Mouse (Mus musculus) telencephalon, adult 2 months (tissue): ENCODE results near the gene Rcor1.
A peak's percentile ranks its signal among the peaks of the same experiment; 100 is the strongest.

Source experiments
- DNase-seq: peaks from one replicate; pipeline ENCODE4 v3.0.0-alpha.2; 2011; ENCODE audit warnings: low read depth, low spot score

Gene Rcor1

GRCm38 (mm10) chr12:111134169-111134568 lies 95.0 kb downstream of the Rcor1 start:
- no peak for DNase-seq

- DNase-seq: peak; percentile 57
Measured at GRCm38 (mm10) chr12:111134791-111135733, 95.9 kb downstream of the Rcor1 start.

DNA sequence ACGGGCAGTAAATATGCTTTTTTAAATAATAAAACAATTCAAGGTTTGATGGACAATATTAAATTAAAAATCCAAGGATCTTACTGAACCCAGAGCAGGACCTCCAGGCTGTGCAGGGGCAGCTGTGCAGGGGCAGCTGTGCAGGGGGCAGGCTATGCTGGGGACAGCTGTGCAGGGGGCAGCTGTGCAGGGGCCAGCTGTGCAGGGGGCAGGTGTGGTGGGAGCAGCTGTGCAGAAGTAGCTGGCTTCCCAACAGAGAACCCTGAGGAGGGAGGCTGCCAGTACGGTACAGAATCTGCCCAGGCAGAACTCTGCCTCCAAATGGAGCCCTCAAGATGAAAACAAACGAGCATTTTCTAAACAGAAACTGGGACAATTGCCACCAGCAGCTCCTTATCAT lies 96.8 kb downstream of the Rcor1 start:
- DNase-seq: no peak

DNA sequence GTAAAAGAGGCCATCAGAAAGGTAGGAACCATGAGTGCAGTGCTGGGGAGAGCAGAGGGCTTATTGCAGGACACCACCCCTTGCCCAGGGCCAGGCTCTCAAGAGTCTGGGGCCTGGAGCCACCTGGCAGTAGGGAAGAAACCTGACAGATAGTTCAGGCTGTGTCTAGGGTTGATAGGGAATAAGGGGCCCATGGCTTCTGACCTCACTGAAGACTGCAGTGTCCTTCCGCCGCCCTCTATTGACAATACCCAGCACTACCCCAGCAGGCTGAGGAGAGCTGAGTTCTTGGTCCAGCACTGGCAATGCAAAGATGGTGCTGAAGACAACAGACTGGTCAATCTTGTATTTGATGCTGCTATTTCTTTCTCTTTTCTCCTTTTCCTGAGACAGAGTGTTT lies 97.9 kb downstream of the Rcor1 start:
- no peak for DNase-seq

DNA sequence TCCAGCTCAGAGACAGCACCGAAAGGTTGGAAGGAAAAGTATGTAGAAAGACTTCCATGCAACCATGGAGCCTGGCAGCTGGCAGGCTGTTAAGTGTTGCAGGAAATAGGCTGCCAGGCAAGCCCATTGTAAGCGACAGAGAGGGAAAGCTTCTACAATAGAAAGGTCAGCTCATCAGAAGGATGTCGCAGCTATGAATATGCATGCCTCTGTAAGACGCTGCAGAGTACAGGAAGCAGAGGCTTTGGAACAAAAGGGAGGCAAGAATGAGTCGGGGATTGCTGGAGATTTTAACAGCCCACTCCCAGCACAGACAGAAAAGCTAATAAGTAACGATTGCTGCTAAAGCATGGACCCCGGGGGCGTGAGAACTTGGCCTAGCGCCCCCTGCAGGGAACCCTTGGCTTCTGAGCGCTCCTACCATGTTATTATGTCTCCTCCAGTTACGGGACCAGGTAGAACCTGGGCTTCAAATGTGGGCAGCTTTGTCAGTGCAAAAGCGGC lies 103.9 kb downstream of the Rcor1 start:
- no peak for DNase-seq

DNA sequence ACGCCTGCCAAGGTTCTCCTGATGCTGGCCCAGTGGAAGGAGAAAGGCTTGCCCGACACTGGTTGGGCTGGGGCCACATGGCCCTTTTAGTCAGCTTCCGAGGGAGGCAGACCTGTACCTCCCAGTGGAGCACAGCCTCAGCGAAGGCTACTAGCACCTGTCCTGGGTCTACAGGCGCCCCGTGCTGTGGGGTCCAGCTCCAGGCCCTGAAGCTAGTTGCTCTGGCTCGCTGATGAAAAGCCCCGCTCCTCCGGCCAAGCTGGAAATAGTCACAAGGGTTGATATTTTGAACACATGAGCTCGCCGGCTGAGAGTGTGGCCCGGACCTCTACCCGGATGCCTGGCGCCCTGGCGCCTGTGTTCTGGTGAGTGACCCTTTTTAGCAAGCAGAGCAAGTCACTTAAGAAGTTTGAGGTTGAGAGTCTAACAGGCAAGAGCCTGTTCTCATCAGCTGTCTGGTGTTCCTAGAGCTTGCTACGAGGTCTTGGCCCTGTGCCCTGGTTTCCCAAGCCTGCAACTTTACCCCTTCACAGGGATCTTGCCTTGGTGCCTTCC lies 104.4 kb downstream of the Rcor1 start:
- DNase-seq: no peak

GRCm38 (mm10) chr12:111144598-111144997 lies 105.4 kb downstream of the Rcor1 start:
- no peak for DNase-seq

DNA sequence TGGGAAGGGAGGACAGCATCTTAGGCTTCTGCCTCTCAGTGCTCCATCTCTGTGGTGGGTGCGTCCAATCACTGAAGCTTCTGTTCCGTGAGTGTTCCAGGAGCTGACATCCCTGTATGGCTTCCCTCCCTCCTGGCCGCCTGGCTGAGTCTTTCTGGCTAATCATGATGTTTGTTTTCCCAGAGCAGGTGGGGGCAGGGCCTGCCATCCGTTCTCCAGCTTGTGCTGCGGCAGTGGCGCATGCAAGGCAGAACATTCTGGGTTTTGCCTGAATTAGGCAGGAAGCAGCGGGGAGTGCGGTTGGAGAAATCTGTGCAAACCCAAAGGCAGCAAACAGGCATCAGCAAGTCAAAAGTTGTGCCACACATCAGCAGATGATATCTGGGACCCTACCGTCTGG lies 106.1 kb downstream of the Rcor1 start:
- DNase-seq: peak; percentile 64

DNA sequence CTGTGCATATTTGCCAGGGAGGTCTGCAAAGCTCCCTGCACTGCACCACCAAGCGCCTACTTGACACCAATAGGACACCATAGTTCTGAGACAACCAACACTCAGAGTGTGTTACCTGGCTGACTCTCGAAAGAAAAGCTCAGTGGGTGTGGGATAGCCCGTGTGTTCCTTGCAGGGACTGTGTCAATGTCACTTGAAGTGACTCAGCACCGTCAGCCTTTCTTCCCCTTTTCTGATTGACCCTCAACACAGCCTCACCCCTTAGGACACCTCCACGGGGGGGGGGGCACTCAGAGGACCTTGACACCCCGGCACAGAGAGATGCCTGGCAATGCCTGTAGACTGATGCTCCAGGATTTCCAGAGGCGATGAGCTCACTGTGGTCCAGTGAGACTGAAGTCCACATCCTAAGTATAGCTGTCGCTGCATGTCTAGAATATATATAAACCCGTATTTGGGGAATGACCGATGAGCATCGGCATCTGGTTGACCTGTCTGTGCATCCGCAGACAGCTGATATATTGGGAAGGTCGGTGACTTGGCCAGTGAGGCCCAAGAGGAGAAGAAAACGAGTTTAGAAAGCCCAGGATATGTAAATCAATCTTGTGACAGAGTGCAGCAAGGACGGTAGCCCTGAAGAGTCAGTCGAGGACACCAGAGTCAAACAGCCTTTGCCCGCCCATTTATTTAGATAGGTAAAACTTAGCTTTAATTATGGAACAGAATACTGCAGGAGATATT lies 110.5 kb downstream of the Rcor1 start:
- DNase-seq: no peak

GRCm38 (mm10) chr12:111150236-111150596 lies 111.1 kb downstream of the Rcor1 start:
- no peak for DNase-seq

- no peak for DNase-seq
Measured at GRCm38 (mm10) chr12:111151422-111152156, 112.4 kb downstream of the Rcor1 start.

GRCm38 (mm10) chr12:111152579-111152978 lies 113.4 kb downstream of the Rcor1 start:
- DNase-seq: no peak

GRCm38 (mm10) chr12:111152981-111153710 lies 114.0 kb downstream of the Rcor1 start:
- no peak for DNase-seq

DNA sequence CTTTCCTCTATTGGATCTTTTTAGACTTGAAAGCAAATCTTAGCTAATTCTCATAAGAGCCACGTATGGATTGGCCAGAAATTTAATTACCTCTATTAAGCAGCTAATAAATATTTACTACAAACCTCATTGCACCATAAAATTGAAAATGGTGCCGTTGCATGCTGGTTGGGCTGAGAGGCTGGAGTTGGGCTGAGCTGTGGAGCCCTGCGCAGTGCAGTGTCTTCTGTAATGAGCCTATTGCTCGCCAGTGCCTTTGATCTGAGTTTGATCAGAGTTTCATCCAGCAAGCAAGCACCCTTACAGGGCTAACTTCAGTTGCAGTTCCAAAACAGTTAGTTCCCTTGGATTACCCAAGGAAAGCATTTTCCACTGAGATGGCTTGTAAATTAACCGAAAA lies 114.8 kb downstream of the Rcor1 start:
- DNase-seq: no peak

- DNase-seq: no peak
Measured at GRCm38 (mm10) chr12:111154641-111155040, 115.5 kb downstream of the Rcor1 start.

DNA sequence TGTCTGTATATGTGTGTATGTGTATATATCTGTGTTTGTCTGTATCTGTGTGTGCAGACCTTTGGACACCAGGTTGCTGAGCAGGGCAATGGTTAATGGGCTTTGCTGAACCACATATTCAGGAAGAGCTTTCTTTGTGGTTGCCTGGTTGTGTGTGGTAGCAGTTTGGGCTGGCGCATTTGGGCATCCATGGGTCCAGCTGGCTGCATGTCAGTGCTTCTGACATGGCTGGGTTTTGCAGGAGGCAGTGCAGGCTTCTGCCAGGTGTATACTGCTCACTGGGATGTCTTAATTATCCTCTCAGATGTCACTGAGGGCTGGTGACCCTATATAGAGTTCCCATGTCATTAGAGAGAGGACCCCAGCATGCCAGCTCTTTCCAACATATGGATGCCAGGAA lies 116.6 kb downstream of the Rcor1 start:
- no peak for DNase-seq

GRCm38 (mm10) chr12:111159659-111160428 lies 120.7 kb downstream of the Rcor1 start:
- DNase-seq: no peak

DNA sequence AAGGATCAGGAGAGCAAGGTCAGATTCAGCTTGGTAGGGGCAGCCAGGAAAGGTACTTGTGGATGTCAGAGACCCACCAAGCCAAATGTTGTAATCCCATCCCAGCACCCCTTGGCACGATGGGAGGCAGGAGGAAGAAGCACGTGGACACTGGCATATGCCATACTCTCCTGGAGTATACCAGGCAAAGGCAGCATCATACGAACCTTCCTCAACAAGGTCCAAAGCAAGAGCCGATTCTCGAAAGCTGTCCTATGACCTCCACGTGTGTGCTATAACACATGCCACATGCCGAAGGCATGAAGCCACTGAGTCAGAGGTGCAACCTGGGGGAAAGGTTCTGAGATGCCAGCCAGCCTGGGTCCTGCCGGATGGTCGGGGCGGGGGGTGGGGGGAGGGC lies 121.7 kb downstream of the Rcor1 start:
- no peak for DNase-seq

DNA sequence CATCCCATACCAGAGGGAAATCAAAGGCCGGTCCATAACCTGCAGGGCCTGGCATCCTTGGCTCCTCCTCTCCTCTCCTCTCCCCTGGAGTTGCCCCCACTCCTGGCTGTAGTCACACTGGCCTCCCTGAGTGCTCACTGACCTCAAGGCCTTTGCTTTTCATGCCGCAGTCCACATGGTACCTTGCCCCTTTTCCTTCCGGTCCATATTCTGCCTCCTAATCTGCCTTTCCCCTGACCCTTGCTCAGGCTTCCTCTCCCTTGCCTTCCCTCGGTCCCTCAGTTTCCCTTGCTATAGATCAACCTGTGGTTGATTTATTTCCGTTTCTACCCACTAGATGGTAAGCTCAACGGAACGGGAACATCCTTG lies 122.8 kb downstream of the Rcor1 start:
- DNase-seq: no peak
